Mouse (Mus musculus): Measurements from ENCODE around the gene Klk11. TPM values are rescaled to one million over a fixed set of nuclear protein-coding genes. Genes with fewer than 3 reads are reported as not detected.
A peak's percentile ranks its signal among the peaks of the same experiment; 100 is the strongest.

Gene Klk11
- total RNA-seq (2021), result not detected

DNA sequence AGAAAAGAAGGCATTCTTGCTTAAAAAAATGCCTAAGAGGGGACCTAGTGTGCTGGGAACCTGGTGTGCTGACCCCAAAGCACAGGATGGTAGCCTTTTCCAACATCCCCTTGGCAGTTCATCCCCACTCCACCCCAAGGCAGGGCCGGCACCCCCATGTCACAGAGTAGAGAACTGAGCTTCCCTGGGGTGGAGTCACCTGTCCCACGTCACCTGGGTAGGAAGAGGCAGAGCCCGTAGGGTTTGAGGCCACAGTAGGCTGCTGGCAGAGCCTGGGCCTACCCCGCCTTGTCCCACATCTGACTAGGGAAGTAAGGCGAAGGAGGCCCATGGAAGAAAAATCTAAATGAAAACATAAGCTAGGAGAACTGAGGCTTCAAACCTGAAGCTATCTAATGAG is at the start of gene Klk11:
Gene Klk11, plus strand, starts transcription at position 241 of the 400 bp plus-strand sequence.
- intact Hi-C loops (cut with DNase I), result no loop called here
- no peak for DNase-seq (ENCODE audit: low spot score in 2 of 2)

DNA sequence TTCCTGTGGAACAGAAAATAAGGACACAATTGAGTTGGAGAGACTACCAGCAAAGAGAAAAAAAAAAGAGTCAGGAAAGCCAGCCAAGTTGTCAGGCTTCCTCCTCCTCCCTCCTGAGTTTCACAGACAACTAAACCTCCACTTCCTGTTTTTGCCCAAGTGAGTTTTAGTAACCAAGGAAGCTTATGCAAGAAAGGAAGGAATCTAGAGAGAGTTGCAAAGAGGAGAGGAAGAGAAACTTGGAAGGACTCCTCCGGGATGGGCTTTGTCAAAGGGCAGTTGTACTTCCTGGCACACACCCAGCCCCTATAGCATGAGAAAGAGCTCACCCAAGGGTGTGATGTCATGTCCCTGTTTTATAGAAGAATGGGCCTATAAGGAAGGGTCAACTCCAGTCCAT is 26.6 kb upstream of the Klk11 start:
- no peak for DNase-seq (ENCODE audit: low spot score in 2 of 2)
- intact Hi-C loops (cut with DNase I), result no loop called here

DNA sequence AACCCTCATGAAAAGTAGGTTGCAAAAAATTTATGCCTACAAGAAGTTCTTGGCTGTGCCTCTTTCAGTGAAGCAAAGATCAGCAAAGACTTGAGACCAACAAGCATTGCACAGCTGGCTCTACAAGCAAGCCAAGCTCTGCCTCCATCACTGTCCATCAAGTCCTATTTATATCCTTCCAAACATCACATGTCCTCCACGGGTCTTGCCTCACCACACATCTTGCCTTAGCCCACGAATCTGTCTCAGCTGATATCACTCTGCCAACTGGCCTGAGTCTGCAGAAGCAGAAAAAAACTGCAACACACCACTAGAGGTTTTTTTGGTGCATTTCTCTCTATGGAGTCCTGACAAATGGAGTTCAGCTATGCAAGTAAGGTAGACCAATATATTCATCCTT is 21.6 kb upstream of the Klk11 start:
- DNase-seq (ENCODE audit: low spot score in 2 of 2), result no peak
- intact Hi-C loops (cut with DNase I), result no loop called here

DNA sequence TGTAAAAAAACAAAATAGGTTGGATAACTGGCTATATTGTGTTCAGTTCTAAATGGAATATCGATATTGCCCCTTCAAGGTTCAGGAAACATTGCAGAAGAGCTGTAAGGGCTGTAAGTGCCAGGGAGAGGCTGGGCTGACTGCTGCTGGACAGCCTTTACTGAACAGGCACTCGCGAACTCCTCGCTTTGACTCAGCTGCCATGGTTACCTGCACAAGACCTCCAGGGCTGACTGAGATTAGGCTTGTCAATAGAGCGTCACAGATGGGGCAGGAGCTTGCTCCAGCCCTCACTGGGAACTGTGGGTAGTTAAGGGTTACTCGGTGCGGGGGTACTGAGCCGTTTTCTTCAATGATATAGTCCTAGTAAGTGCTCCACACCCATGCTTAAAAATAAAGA is 7.9 kb upstream of the Klk11 start:
- intact Hi-C loops (cut with DNase I), result no loop called here
- DNase-seq (ENCODE audit: low spot score in 2 of 2), result no peak

DNA sequence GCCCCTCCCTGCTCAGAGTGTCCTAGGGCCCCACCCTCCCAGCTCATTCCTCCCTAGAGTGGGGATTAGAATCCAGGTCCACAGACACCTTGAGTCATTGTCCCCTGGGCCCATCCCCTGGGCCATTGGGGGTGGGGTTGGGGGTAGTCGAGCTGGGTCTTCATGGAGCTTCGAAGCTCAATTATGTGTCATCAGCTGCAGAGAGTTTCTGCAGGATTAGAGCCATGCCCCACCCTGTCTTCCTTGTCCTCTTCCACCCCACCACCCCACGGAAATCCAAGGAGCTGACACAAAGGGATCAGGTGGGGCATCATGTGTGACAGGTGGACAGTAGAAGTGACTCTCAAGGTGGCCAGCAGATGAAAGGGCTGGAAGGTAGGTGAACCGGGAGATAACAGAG is 5.8 kb upstream of the Klk11 start, which contains the start of gene Klk12:
Gene Klk12, plus strand, starts transcription at position 301 of the 400 bp plus-strand sequence.
- DNase-seq (ENCODE audit: low spot score in 2 of 2), result no peak
- intact Hi-C loops (cut with DNase I), result no loop called here

DNA sequence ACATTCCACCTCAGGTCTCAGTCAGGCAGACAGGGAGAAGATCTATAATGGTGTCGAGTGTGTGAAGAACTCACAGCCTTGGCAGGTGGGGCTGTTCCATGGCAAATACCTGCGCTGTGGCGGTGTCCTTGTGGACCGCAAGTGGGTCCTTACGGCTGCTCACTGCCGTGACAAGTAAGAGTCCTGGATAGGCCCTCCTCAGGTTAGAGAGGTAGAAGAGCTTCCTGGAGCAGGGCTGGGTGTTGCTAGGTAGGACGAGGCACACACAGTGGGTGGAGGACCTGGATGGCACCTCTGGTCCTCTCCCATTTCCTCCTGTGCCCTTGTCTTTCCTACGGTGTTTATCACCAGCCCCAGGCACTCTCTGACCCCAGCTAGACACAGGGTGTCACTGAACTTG is 4.8 kb upstream of the Klk11 start:
- intact Hi-C loops (cut with DNase I), result no loop called here
- DNase-seq (ENCODE audit: low spot score in 2 of 2), result no peak

DNA sequence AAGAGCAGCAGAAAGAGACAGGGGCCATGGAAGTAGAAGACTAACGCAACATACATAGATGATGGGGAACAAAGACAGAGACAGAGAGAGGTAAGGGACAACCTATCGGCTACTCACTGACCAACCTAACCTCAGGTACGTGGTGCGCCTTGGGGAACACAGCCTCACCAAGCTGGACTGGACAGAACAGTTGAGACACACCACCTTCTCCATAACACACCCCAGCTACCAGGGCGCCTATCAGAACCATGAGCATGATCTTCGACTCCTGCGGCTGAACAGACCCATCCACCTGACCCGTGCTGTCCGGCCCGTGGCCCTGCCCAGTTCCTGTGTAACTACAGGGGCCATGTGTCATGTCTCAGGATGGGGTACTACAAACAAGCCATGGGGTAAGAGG is 3.7 kb upstream of the Klk11 start:
- intact Hi-C loops (cut with DNase I), result no loop called here
- DNase-seq (ENCODE audit: low spot score in 2 of 2), result no peak

DNA sequence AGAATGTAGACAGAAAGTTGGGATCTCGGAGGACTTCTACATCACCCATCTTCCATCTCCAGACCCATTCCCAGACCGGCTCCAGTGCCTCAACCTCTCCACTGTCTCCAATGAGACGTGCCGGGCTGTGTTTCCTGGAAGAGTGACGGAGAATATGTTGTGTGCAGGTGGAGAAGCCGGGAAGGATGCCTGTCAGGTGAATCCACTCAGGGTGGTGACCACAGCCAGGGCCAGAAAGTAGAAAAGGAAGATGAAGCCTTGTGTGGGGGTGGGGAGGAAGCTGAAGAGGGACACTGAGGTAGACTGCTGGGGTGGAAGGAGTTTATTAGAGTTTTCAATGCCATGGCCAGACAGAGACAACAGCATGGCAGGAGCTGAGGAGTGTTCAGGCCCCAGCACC is 2.5 kb upstream of the Klk11 start:
- intact Hi-C loops (cut with DNase I), result no loop called here
- no peak for DNase-seq (ENCODE audit: low spot score in 2 of 2)

DNA sequence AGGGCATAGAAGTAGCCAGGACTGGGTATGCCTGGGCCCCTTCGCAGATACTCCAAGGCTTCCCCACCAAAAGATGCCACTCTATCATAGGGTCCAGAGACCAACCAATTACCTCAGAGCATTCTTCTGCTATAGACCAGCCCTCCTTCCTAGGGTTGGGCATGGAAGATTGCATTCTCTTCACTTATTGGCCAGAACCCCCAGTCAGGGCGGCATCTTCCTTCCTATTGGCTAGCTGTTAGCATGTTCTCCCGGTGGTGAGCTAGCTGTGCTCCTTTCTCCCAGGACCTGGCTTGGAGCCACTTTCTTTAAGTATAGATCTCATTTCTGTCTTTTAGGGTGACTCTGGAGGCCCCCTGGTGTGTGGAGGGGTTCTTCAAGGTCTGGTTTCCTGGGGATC is 1.5 kb upstream of the Klk11 start:
- no peak for DNase-seq (ENCODE audit: low spot score in 2 of 2)
- intact Hi-C loops (cut with DNase I), result no loop called here

DNA sequence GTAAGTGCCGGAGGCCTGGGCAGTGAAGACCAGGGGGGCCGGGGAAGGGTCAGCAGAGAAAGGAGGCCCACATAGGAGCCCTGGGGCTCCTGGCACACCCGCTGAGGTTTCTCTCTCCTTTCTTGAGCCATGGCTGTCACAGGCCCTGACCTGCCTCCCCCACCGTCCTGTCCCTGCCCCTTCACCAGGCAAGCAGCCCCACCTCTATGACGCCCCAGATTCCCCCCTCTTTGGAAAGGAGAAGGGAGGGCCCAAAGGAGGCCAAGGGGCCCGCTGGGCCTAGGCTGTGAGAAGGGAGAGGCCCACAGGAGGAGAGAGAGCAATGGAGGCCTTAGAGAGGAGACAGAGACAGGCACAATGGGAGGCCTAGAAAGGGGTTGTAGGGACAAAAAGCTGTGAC is 398 bp downstream of the Klk11 start:
- no peak for DNase-seq (ENCODE audit: low spot score in 2 of 2)
- intact Hi-C loops (cut with DNase I), result no loop called here

DNA sequence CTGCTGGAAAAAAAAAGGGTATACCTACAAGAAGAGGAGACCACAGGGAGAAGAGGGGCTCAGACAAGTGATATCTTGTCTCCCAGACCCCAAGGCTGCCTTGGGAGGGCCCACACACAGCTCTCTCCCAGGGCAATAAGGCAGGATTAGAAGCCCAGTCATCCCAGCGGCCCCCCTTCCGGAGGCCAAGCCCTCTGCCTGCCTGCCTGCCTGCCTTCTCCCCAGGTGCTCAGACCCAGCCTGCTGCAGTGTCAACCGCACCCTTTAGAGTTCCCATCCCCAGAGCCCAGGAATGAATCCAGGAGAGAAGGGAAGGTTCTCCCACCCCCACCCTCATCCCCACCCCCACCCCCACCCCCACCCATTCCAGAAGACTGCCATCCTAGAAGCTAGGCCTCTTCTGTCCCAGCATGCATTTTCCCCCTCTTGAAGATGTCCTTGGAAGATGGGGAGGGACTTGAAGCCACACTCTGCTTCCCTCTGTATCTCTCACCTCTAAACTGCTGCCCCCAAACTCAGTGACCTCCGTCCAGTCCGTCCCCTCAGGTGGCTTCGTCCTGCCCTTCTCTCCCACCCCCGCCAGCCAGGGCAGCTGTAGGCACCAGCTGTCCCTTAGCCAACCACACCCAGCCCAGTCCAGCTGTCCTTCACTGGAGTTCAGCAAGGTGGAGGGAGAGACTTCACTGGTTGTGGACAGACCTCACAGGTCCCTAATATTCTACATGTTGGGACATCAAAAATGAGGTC is 1.1 kb downstream of the Klk11 start:
- intact Hi-C loops (cut with DNase I), result no loop called here
- no peak for DNase-seq (ENCODE audit: low spot score in 2 of 2)

DNA sequence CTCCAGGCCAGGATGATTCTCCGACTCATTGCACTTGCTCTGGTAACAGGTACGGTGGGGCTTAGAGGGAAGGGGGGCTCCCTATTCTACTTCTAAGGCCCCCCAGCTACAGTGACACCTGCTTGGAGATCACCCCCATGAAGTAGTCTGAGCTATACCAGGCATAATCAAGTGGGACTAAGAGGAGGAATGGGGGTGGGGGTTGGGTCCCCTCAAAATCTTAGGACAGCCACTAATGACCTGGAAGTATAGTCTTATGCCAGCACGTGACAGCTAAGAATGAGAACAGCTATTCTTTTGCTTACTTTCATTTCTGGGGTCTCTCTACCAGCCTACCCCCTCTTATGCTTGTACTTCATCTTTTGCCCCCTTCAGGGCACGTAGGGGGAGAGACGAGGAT is 2.1 kb downstream of the Klk11 start:
- intact Hi-C loops (cut with DNase I), result no loop called here
- no peak for DNase-seq (ENCODE audit: low spot score in 2 of 2)

DNA sequence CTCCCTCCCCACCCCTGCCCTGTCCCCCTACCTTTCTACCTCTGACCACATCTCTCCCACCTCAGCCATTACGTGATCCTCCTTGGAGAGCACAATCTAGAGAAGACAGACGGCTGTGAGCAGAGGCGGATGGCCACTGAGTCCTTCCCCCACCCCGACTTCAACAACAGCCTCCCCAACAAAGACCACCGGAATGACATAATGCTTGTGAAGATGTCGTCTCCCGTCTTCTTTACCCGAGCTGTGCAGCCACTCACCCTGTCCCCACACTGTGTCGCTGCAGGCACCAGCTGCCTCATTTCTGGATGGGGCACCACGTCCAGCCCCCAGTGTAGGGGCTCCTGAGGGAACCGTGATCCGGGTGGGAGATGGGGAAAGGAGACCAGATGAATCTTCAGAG is 3.0 kb downstream of the Klk11 start:
- intact Hi-C loops (cut with DNase I), result no loop called here
- DNase-seq (ENCODE audit: low spot score in 2 of 2), result no peak

DNA sequence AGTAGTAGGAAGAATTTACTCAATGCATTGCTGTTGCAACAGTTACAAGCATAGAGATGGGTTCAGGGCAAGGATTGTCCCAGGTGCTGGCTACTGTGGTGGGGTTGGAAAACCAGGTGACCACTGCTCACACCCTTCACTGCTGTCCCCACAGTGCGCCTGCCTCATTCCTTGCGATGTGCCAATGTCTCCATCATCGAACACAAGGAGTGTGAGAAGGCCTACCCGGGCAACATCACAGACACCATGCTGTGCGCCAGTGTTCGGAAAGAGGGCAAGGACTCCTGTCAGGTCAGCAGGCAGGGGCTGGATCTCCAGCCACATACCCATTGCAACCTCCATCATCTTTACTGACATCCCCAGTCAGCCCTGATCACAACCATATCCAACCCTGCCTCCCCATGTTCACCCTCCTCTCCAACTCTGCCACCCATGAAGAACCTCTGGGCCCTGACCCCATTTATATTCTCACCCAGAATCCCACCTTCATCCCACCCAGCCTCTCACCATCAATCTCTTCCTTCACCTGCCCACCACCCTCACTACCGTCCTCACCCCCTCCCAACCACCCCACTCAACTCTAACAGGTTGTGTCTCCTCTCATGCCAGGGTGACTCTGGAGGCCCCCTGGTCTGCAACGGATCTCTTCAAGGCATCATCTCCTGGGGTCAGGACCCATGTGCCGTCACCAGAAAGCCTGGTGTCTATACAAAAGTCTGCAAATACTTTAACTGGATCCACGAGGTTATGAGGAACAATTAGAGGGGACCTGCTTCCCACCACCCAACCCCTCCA is 4.0 kb downstream of the Klk11 start:
- DNase-seq (ENCODE audit: low spot score in 2 of 2), result no peak
- intact Hi-C loops (cut with DNase I), result no loop called here

DNA sequence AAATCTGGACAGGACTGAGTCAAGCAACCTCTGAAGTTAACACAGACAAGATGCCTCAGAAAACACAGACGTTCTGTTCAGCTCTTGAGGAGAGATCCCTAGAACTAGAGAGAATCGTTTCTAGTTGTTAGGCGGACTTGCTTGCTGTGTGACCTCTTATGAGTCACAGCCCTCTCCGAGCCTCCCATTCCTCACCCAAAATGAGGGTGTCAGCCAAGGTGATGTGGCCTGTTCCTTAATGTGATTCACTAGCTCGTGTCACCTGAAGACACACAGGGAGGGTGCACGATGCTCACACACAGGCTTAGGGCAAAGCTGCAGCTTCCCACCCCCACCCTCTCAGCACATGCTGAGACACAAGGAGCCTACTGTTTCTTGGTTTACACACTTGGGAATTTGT is 5.8 kb downstream of the Klk11 start:
- no peak for DNase-seq (ENCODE audit: low spot score in 2 of 2)
- intact Hi-C loops (cut with DNase I), result loop anchor here (5.0 to 10.0 kb wide), 2 partner anchors 95 to 103 kb away; no protein-coding TSS in a partner anchor

DNA sequence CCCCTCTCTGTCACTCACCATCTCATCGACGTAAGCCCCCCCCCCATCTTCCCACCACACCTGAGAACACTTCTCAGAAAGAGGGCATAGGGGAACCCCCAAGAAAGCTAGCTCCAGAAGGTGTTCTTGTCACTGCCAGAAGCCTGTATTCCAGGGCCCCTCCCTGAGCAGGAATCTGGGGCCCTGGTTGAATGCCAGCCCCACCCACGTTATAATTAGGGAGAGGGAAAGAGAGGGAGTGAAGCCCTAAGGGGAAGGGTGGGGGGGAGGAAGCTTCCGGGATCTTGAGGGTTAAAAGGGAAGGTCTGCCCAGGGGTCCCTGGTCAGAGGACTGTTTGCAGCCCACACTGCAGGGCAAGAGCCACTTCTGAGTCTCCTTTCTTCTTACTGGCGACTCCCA is 6.3 kb downstream of the Klk11 start, which contains the start of gene Klk10:
Gene Klk10, plus strand, starts transcription at position 290 of the 400 bp plus-strand sequence.
- DNase-seq (ENCODE audit: low spot score in 2 of 2), result no peak
- intact Hi-C loops (cut with DNase I), result loop anchor here (5.0 to 10.0 kb wide), 2 partner anchors 94 to 103 kb away; no protein-coding TSS in a partner anchor

DNA sequence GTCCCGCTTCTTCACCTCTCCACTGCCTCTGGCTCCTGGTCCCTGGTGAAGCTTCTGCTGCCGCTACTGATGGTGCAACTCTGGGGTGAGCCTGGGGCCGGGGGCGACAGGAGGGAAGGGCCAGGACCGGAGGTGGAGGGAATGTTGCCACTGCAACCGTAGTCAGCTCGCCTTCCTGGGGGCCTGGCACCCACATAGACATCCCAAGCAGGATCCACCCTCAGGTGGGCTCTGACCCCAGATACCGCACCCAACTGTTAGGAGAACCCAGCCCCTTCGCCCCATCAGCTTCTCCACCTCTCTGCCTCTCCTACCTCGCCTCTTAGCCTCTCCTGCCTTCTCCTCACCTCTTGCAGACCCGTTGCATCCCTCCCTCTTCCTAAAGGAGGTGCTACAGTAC is 7.1 kb downstream of the Klk11 start:
- no peak for DNase-seq (ENCODE audit: low spot score in 2 of 2)
- intact Hi-C loops (cut with DNase I), result loop anchor here (5.0 to 10.0 kb wide), 2 partner anchors 93 to 104 kb away; no protein-coding TSS in a partner anchor

DNA sequence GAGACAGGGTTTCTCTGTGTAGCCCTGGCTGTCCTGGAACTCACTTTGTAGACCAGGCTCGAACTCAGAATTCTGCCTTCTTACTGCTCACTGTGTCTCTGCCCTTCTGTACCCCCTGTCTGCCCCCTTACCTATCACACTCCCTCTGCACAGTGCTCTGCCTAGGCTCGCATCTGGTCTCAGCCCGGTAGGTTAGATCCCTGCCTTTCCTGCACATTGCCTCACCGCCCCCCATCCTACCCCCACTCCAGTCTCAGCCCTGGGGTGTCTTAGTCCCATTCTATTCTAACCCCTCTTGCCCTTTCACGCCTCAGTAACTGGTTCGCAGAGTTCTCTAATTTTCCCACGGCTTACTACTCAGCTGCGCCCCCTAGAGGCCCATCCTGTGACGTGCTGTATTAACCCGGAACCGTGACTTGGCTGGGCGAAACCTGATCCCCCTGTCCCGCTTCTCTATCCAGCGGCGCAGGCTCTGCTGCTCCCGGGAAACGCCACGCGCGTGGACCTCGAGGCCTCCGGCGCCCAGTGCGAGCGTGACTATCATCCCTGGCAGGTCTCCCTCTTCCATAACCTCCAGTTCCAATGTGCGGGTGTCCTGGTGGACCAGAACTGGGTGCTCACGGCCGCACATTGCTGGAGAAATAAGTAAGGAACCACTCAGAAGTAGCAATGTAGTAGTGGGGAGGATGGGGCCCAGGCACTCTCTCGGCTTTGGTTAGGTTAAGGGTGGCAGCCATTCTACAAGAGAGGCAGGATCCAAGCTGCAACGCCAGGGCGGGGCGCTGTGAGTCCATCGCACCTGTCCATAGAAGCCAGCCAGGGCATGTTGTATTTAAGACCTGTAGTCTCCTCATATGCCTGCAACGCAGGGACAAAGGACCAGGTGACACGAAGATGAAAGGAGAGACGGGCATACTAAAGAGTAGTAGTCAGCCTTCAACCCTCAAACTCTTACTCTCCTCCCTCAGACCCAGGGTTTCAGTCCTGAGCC is 8.2 kb downstream of the Klk11 start:
- peak; percentile 31 to 45 for DNase-seq (ENCODE audit: low spot score in 2 of 2)
- intact Hi-C loops (cut with DNase I), result loop anchor here (5.0 to 10.0 kb wide), 2 partner anchors 92 to 105 kb away; no protein-coding TSS in a partner anchor

DNA sequence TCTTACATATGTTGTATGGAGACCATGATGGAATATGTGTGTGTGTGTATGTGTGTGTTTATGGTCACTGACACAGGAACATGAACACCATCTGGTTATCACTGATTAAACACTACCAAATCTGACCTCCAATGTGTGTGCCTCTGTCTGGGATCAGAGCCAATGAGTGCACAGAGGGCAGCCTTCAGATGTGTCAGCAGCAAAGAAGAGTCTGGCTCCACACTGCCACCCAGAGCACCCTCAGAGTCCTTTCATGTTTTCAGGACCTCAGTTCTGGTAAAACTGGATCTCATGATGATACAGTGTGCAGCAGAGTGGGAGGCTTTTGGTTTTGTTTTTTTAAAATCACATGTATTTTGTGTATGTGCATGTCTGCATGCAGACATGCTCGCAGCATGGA is 10.9 kb downstream of the Klk11 start:
- intact Hi-C loops (cut with DNase I), result loop anchor here (10.0 kb wide), 1 partner anchor 90 kb away; no protein-coding TSS in a partner anchor
- DNase-seq (ENCODE audit: low spot score in 2 of 2), result no peak

All from left cerebral cortex, postnatal 36 days (tissue).